Mouse (Mus musculus) spleen, postnatal 36 days (tissue): Measurements from ENCODE around the gene Stx18.
A peak's percentile ranks its signal among the peaks of the same experiment; 100 is the strongest.

Experiments used
- DNase-seq, 2 experiments: peaks; one replicate each; pipeline ENCODE4 v3.0.0; 2022; ENCODE audit warnings: low spot score in 2 of 2, mixed read lengths in 1 of 2

The Stx18 gene

GRCm38 (mm10) chr5:38078575-38078974 is 40.0 kb downstream of the Stx18 start:
- DNase-seq, result no peak

- no peak for DNase-seq
These were observed 41.9 kb downstream of the Stx18 start for GRCm38 (mm10) chr5:38080472-38080871.

GRCm38 (mm10) chr5:38082589-38082988 is 44.0 kb downstream of the Stx18 start:
- DNase-seq, result no peak

GRCm38 (mm10) chr5:38083362-38083761 is 44.8 kb downstream of the Stx18 start:
- DNase-seq, result no peak

GRCm38 (mm10) chr5:38084616-38085015 is 46.1 kb downstream of the Stx18 start:
- no peak for DNase-seq

GRCm38 (mm10) chr5:38085561-38086392 is 47.2 kb downstream of the Stx18 start:
- DNase-seq, result peak in 1 of 2 experiments; percentile 11

- no peak for DNase-seq
These were observed 51.6 kb downstream of the Stx18 start for GRCm38 (mm10) chr5:38090111-38090510.

- no peak for DNase-seq
These were observed 52.0 kb downstream of the Stx18 start for GRCm38 (mm10) chr5:38090581-38090980.

- DNase-seq, result peak in 1 of 2 experiments; percentile 37
These were observed 52.8 kb downstream of the Stx18 start for GRCm38 (mm10) chr5:38091046-38091965.

GRCm38 (mm10) chr5:38091966-38092304 is 53.4 kb downstream of the Stx18 start:
- no peak for DNase-seq

GRCm38 (mm10) chr5:38094331-38094730 is 55.8 kb downstream of the Stx18 start:
- no peak for DNase-seq

- DNase-seq, result no peak
These were observed 59.1 kb downstream of the Stx18 start for GRCm38 (mm10) chr5:38097501-38098093.

- no peak for DNase-seq
These were observed 60.7 kb downstream of the Stx18 start for GRCm38 (mm10) chr5:38099139-38099676.

- no peak for DNase-seq
These were observed 64.4 kb downstream of the Stx18 start for GRCm38 (mm10) chr5:38102945-38103344.

- DNase-seq, result no peak
These were observed 67.6 kb downstream of the Stx18 start for GRCm38 (mm10) chr5:38106080-38106697.

GRCm38 (mm10) chr5:38106807-38107206 is 68.3 kb downstream of the Stx18 start:
- DNase-seq, result no peak

GRCm38 (mm10) chr5:38114526-38114925 is 76.0 kb downstream of the Stx18 start:
- DNase-seq, result no peak

- no peak for DNase-seq
These were observed 78.5 kb downstream of the Stx18 start for GRCm38 (mm10) chr5:38117056-38117455.

GRCm38 (mm10) chr5:38119268-38119667 is 80.7 kb downstream of the Stx18 start:
- no peak for DNase-seq

- no peak for DNase-seq
These were observed 83.2 kb downstream of the Stx18 start for GRCm38 (mm10) chr5:38121699-38122098.

GRCm38 (mm10) chr5:38126519-38127306 is 88.2 kb downstream of the Stx18 start:
- no peak for DNase-seq
